Mouse (Mus musculus) hindbrain, embryonic 14.5 days (tissue): ENCODE results near the gene Rbm33. TPM values are rescaled to one million over a fixed set of nuclear protein-coding genes. Genes with fewer than 3 reads are reported as not detected.

Experiments used
- ATAC-seq: fragments of 200-750 bp; cut with Nextera tagmentation; 2 replicates; pipeline ENCODE4 v1.8.0; 2017; ENCODE audit warnings: moderate number of reproducible peaks, mild to moderate bottlenecking, moderate TSS enrichment, moderate library complexity; ENCODE audit not compliant: low FRiP score
- DNase-seq: peaks from one replicate; pipeline ENCODE4 v3.0.0-alpha.2; 2015; ENCODE audit warnings: low spot score
- H3K27ac ChIP-seq: fragments of 300-500 bp; sonication (generic); 2 replicates; pipeline ENCODE4 v1.5.1; 2014; ENCODE audit warnings: mild to moderate bottlenecking, moderate library complexity
- H3K27me3 ChIP-seq: fragments of 300-500 bp; sonication (generic); 2 replicates; pipeline ENCODE4 v1.6.1; 2014; ENCODE audit warnings: mild to moderate bottlenecking, low read length, mixed read lengths; ENCODE audit not compliant: control insufficient read depth, insufficient read depth
- H3K36me3 ChIP-seq: fragments of 300-500 bp; sonication (generic); replicated peaks from 2 replicates; pipeline ENCODE4 v1.6.1; 2014; ENCODE audit not compliant: control insufficient read depth, insufficient read depth
- H3K4me1 ChIP-seq: fragments of 300-500 bp; sonication (generic); replicated peaks from 2 replicates; pipeline ENCODE4 v1.6.1; 2014; ENCODE audit warnings: antibody characterized with exemption, low read length, mixed read lengths; ENCODE audit not compliant: control insufficient read depth, insufficient read depth
- H3K4me2 ChIP-seq: fragments of 300-500 bp; sonication (generic); replicated peaks from 2 replicates; pipeline ENCODE4 v1.6.1; 2014; ENCODE audit warnings: mild to moderate bottlenecking, moderate library complexity
- H3K4me3 ChIP-seq: fragments of 300-500 bp; sonication (generic); replicated peaks from 2 replicates; pipeline ENCODE4 v1.5.1; 2014; ENCODE audit warnings: mild to moderate bottlenecking, low read length
- H3K9ac ChIP-seq: fragments of 300-500 bp; sonication (generic); 2 replicates; pipeline ENCODE4 v1.6.1; 2014
- H3K9me3 ChIP-seq: fragments of 300-500 bp; sonication (generic); 2 replicates; pipeline ENCODE4 v1.6.1; 2016; ENCODE audit warnings: low read length; ENCODE audit not compliant: control insufficient read depth
- WGBS: fragments of 180-500 bp; shearing (Covaris S2); extraction: QIAGEN DNeasy Blood & Tissue Kit; methylation state at CpG from one replicate; pipeline ENCODE4 v1.1.7; 2014; 5-methylcytosine and 5-hydroxymethylcytosine counted together
- polyA plus RNA-seq: library from polyadenylated mRNA; unstranded; fragments of >200 nt; fragmentation: Nextera tagmentation; extraction: Ambion mirVana; gene quantifications from 2 replicates; pipeline ENCODE4 v1.2.1, GENCODE M21; 2014

Rbm33 gene
- polyA plus RNA-seq, 1 experiment from 2014 or later: 20.2 TPM

DNA sequence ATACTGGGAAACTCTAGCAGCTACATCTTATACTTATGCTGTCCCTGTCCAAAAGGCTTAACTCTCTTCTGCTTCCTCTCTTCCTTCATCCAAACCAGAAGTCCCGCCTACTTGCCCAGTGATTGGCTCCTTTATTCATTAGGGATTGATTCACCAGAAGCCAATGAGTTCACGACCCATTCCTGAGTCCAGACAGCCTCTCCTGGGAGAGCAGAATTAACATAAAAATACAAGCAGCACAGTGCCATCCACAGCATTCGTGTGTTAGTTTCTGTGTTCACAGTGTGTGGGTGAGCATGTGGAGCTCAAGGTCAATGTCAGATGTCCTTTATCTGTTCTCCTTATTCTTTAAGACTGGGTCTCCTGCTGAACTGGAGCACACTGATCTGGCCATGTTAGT is 136.6 kb downstream of the Rbm33 start:
- Histone ChIP-seq H3K27ac (no peak overlapping the region), H3K27me3 (peaks cover 45% of the 10 kb centered on the region), H3K9ac (no peak overlapping the region), H3K9me3 (no peaks in the 10 kb centered on the region), H3K4me1 (peaks cover 10% of the 10 kb centered on the region), H3K4me2 (no peak overlapping the region), H3K36me3 (no peaks in the 10 kb centered on the region), H3K4me3 (no peak overlapping the region)
- ATAC-seq: no peak
- no peak for DNase-seq
- WGBS: 15% methylated on average over 3 of the region's 3 CpGs

DNA sequence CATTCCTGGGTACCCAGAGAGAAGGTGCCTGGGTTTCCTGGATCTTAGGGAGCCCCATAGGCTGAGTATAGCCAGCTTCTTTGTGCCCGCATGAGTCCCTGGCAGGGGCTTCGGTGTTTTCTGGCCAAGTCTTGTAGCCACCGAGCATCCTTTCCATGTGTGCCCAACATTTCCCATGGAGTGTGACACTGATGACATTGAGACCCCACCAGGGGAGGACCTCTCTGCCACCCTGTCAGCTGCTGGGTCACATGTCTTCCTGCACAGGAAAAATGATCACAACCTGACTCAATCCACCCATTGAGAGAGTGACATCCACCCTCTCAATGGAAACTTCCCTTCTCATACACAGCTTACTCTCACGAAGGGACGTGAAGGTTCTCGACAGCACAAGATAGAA is 137.6 kb downstream of the Rbm33 start:
- peaks cover 55% of the 10 kb centered on the region for H3K27me3 ChIP-seq
- 91% methylated on average over 6 of the region's 6 CpGs for WGBS
- no peak for ATAC-seq

DNA sequence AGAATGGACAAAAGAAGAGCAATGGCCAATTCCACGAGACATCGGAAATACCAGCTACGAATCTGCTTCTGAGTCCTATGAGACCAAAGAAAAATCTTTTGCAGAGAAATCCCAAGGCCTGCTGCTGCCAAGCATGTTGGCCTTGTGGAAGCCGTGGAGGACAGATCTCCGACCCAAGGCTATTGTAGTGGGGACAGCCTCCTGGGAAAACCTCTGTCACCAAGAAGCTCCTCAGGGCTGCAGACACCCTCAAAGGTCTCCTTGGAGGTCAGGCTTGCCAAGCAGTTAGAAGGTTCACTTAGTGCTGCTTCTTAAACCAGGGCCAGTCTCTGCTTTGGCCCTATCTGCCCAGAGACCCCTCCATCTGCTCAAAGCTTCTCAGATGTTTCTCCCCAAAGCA is 138.8 kb downstream of the Rbm33 start:
- no peak overlapping the region for H3K4me3 ChIP-seq
- no peak overlapping the region for H3K27ac ChIP-seq
- peaks cover 16% of the 10 kb centered on the region for H3K4me1 ChIP-seq
- DNase-seq (no peak), ATAC-seq (no peak)
- WGBS: 82% methylated on average over 5 of the region's 5 CpGs
- peaks cover 66% of the 10 kb centered on the region for H3K27me3 ChIP-seq
- no peak overlapping the region for H3K4me2 ChIP-seq
- no peaks in the 10 kb centered on the region for H3K36me3 ChIP-seq
- no peaks in the 10 kb centered on the region for H3K9me3 ChIP-seq
- no peak overlapping the region for H3K9ac ChIP-seq

More for the DNA sequence above, 137.6 kb downstream of the Rbm33 start:
- Histone ChIP-seq H3K9me3 (no peaks in the 10 kb centered on the region), H3K4me1 (peaks cover 12% of the 10 kb centered on the region), H3K9ac (no peak overlapping the region), H3K4me3 (no peak overlapping the region), H3K36me3 (no peaks in the 10 kb centered on the region), H3K27ac (no peak overlapping the region), H3K4me2 (no peak overlapping the region)
- no peak for DNase-seq

DNA sequence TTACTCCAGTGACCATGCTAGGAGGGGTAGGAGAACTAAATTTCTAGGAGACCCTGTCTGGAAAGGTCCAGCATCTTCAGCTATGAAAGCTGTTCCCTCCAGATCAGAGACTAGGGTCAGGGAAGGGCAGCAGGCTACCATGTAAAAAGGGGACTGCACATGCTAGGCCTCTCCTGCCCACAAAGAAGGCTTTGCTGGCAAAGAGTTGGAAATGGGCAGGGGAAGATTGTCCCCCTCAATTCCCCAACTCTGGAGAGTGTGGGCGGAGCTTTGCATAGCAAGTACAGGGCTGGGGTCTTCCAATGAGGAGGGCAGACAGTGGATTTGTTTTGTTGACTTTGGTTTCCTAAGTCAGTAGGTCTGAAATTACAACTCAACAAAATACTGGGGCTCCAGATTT is 139.4 kb downstream of the Rbm33 start:
- H3K27me3 ChIP-seq: peaks cover 72% of the 10 kb centered on the region
- H3K36me3 ChIP-seq: no peaks in the 10 kb centered on the region
- H3K27ac ChIP-seq: no peak overlapping the region
- WGBS: 79% methylated on average over 1 of the region's 1 CpGs
- no peak overlapping the region for H3K4me3 ChIP-seq
- peaks cover 16% of the 10 kb centered on the region for H3K4me1 ChIP-seq
- H3K9ac ChIP-seq: no peak overlapping the region
- H3K9me3 ChIP-seq: no peaks in the 10 kb centered on the region
- ATAC-seq (no peak), DNase-seq (no peak)
- H3K4me2 ChIP-seq: no peak overlapping the region

DNA sequence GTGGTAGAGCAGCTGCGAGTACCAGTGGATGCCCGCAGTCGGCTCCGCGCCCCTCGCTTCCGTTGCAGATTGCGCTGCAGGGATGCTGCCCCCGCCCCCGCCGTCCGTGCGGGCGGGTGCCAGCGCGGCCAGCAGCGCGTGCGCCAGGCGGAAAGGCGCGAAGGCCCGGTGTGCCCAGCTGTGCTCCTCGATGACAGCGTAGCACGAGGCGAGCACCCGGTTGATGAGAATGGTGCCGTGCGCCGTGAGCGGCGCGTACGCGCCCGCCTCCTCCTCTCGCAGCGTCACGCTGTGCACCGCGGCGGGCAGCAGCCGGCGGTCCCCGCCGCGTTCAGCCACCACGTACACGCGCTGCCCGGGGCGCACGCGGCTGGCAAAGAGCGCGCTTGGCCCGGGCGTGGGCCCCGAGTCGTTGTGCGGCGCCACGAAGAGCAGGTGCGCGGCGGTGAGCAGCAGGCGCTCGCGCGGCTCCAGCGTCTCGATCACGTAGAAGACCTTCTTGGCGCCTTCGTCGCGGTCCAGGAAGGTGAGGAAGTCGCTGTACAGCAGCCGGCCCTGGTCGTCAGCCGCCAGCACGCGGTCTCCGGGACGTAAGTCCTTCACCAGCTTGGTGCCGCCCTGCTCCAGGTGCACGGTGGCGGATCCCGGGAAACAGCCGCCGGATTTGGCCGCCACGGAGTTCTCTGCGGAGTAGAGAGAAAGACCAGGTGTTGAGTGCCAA is 141.2 kb downstream of the Rbm33 start:
- Histone ChIP-seq H3K27me3 (peaks cover 82% of the 10 kb centered on the region), H3K4me1 (peaks cover 20% of the 10 kb centered on the region), H3K4me3 (peak overlapping the region; percentile 40), H3K36me3 (no peaks in the 10 kb centered on the region), H3K9ac (peak overlapping the region; percentile 44; the same call in 1 of the 2 replicates), H3K27ac (no peak overlapping the region), H3K9me3 (no peaks in the 10 kb centered on the region), H3K4me2 (peak overlapping the region; percentile 84)
- WGBS: under 1% methylated on average over 87 of the region's 95 CpGs
- ATAC-seq (0 out of 2 replicates have a peak, but pooled peaks have one; percentile 36), DNase-seq (no peak)

DNA sequence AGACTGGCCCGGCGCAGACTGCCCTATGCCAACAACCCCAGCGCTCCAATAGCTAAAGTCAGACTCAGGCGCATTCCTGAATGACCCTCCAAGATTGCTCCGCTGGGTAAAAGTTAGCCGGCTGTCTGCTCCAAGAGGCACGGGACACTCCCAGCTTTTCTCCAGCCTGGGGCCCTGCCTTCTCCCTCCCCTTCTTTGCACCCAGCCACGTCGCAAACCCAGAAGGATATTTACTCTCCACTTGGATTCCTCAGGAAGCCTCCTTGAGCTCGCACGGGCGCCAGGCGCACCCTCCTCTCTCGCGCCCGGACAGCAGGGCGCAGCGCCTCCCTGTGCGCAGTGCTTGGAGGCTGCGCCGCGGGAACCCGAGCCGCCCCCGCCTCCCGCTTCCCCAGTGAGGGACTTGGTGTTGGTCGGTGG is 141.9 kb downstream of the Rbm33 start:
- Histone ChIP-seq H3K9ac (no peak overlapping the region), H3K4me2 (peak overlapping the region; percentile 84), H3K4me1 (peaks cover 22% of the 10 kb centered on the region), H3K27me3 (peaks cover 90% of the 10 kb centered on the region), H3K27ac (no peak overlapping the region), H3K4me3 (peak overlapping the region; percentile 40), H3K9me3 (no peaks in the 10 kb centered on the region), H3K36me3 (no peaks in the 10 kb centered on the region)
- ATAC-seq: 0 out of 2 replicates have a peak, but pooled peaks have one; percentile 7
- WGBS: under 1% methylated on average over 27 of the region's 27 CpGs
- DNase-seq: no peak

DNA sequence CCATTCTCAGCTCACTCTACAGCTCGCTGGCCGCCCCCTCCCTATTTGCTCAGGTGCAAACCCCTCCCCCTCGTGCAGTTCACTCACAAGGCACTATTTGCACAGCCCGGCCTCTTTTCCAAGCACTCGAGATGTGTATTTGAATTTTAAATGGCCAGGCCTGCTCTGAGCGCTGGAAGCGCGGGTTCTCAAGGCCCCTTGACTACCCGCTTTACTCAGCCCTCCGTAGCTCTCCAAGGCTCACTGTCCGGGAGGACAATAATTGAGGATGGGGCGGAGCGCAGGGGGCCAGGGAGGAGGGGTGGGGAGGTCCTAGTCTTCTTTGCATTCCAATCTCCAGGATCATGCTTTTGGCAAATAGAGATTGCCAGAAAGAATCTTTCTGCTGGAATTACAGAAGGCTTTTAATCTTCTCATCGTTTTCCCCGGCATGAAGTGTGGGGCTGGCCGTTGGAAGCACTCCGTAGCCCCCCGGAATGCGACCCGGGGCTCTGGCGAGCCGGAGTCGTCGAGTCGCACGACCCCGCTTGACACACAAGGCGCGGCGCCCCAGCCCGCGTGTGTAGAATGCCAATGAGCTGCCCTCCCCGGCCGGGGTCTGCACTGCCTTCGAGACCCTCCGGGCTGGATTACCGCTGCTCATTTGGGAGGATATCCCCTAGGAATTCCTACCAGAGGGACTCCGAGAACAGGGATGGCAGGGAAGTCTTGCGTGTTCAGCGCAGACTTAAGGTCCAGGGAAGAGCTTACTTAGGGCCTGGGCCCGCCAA is 142.7 kb downstream of the Rbm33 start:
- 2% methylated on average over 41 of the region's 41 CpGs for WGBS
- Histone ChIP-seq H3K9me3 (no peaks in the 10 kb centered on the region), H3K27ac (no peak overlapping the region), H3K4me1 (peaks cover 22% of the 10 kb centered on the region), H3K27me3 (peaks cover 93% of the 10 kb centered on the region), H3K9ac (no peak overlapping the region), H3K36me3 (no peaks in the 10 kb centered on the region), H3K4me3 (0 out of 2 replicates have a peak overlapping the region, but pooled peaks have one; percentile 5), H3K4me2 (peak overlapping the region; percentile 84)
- peak; percentile 16; the same call in 1 of the 2 replicates for ATAC-seq
- no peak for DNase-seq

DNA sequence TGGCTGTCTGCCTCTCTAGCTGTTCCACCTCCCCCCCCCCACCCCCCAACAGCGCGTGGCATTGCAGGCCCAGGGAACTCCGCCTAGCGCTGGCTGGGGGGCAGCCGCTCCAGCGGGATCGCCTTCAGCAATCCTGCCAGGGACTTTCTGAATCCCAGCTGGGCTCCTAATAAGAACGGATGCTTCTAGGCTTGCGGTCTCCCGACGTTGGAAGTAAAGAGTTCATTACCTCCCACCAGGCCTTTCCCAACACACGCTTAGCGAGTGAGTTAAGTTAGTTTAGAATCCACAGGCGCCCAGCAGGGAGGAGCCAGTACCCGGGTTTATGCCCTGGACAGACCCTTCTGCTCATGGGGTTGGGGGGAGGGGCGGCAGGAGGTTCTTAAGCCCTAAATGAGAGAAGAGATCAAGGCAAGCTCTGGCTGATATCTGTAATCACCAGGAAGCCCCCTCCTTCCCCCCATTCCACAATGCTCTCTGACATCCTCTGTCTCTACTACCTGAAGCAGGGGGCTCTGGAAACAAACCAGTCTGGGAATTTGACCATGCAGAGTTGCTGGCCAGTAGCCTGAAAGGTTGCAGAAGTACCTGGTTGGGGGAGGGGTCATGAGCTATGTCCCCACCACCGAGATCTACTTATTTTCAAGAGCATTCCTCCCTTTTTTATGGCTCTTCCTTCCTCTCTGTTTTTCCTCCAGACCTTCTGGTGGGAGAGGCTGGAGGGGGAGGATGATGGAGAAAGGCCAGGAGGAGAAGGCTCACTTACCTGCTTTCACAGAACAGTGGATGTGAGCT is 143.8 kb downstream of the Rbm33 start:
- DNase-seq (no peak), ATAC-seq (no peak)
- no peak overlapping the region for H3K27ac ChIP-seq
- peak overlapping the region; percentile 8; the same call in 1 of the 2 replicates for H3K4me2 ChIP-seq
- WGBS: 1% methylated on average over 17 of the region's 17 CpGs
- no peaks in the 10 kb centered on the region for H3K9me3 ChIP-seq
- no peak overlapping the region for H3K9ac ChIP-seq
- H3K4me3 ChIP-seq: no peak overlapping the region
- no peaks in the 10 kb centered on the region for H3K36me3 ChIP-seq
- H3K4me1 ChIP-seq: peaks cover 22% of the 10 kb centered on the region
- H3K27me3 ChIP-seq: peaks cover 99% of the 10 kb centered on the region

DNA sequence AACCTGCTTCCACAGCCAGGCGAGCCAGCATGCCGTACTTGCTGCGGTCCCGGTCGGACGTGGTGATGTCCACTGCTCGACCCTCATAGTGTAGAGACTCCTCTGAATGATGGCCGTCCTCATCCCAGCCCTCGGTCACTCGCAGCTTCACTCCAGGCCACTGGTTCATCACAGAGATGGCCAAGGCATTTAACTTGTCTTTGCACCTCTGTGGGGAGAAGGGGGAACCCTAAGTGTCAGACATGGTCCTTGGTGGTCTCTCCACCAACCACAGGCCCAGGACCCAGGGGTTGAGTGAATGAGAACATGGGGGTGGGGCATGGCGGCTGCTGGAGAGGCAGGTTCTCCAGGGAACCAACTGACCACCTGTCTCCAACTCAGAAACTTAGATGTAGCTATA is 144.5 kb downstream of the Rbm33 start:
- H3K27ac ChIP-seq: no peak overlapping the region
- H3K36me3 ChIP-seq: no peaks in the 10 kb centered on the region
- peaks cover 22% of the 10 kb centered on the region for H3K4me1 ChIP-seq
- H3K27me3 ChIP-seq: peaks cover 99% of the 10 kb centered on the region
- no peak for ATAC-seq
- no peaks in the 10 kb centered on the region for H3K9me3 ChIP-seq
- DNase-seq: no peak
- WGBS: 8% methylated on average over 11 of the region's 11 CpGs
- H3K4me3 ChIP-seq: no peak overlapping the region
- no peak overlapping the region for H3K9ac ChIP-seq
- H3K4me2 ChIP-seq: no peak overlapping the region
